ENCODE assay signal across 20 mouse cellular contexts in genomic region chr1:52154890-52155289, GRCm38 (mm10). TPM values are rescaled to one million over a fixed set of nuclear protein-coding genes. Genes with fewer than 3 reads are reported as not detected.
DNase-seq lines count a peak whose midpoint lies in the region; ATAC-seq and TF ChIP-seq lines count a peak whose summit lies in the region.
"Had no signal": no experiment of that assay in that cellular context is flagged by ENCODE, and none has a peak within 500 bp of the region (broad histone marks: within the 10 kb centered on the region; RNA-seq: fewer than 3 reads in every experiment).

No protein-coding gene starts in this region.

- H3K9me3 ChIP-seq in kidney, embryonic 15.5 days (replicated peaks) = no peaks in the 10 kb centered on the region
- H3K9me3 ChIP-seq: limb, embryonic 10.5 days; liver, embryonic 13.5 days; lung, embryonic 15.5 days; megakaryocyte, embryonic 14.5 days; midbrain, embryonic 15.5 days had no signal

- WGBS in kidney, embryonic 15.5 days = 51% methylated on average over 8 of the region's 8 CpGs

- intact Hi-C loops in gastrocnemius, postnatal 14 days (cut with DNase I; ENCODE audit: low total_unique reads) = no loop called here

- ATAC-seq in Patski = no peak
- ATAC-seq in kidney, embryonic 15.5 days (replicated peaks; ENCODE audit: low FRiP score) = peak; percentile 83
- ATAC-seq: forebrain, embryonic 16.5 days; hindbrain, postnatal 0 days; midbrain, embryonic 15.5 days had no signal

- in situ Hi-C loops in Patski (cut with MboI; ENCODE audit: low pct_unique_long_range_greater_than_20kb) = loop anchor here (25.0 kb wide), 1 partner anchor 332 kb away; no protein-coding TSS in a partner anchor

- H3K4me2 ChIP-seq in kidney, embryonic 15.5 days = no peak overlapping the region
- H3K4me2 ChIP-seq: liver, embryonic 13.5 days; lung, embryonic 15.5 days; midbrain, embryonic 15.5 days had no signal

- H3K36me3 ChIP-seq in kidney, embryonic 15.5 days = peaks cover 14% of the 10 kb centered on the region; the same call in 1 of the 2 replicates
- H3K36me3 ChIP-seq: midbrain, embryonic 15.5 days had no signal

- H3K9ac ChIP-seq in kidney, embryonic 15.5 days = no peak overlapping the region
- H3K9ac ChIP-seq: liver, embryonic 13.5 days; lung, embryonic 15.5 days; midbrain, embryonic 15.5 days had no signal

- peak overlapping the region; percentile 41 for H3K27ac ChIP-seq in kidney, embryonic 15.5 days
- H3K27ac ChIP-seq: hindbrain, postnatal 0 days; limb, embryonic 10.5 days; liver, embryonic 13.5 days; lung, embryonic 15.5 days; midbrain, embryonic 15.5 days had no signal

- peak; percentile 34 for DNase-seq in gastrocnemius, adult 18-20 months (ENCODE audit: low spot score)
- DNase-seq in gastrocnemius, postnatal 14 days = no peak
- DNase-seq in Patski (ENCODE audit: low read depth, low spot score) = peak; percentile 12
- DNase-seq in fat pad, adult 2 months (ENCODE audit: extremely low read depth, low read depth, low spot score) = peak; percentile 13
- DNase-seq in layer of hippocampus, postnatal 25 days (ENCODE audit: extremely low spot score in 1 of 2, low spot score in 1 of 2) = no peak
- DNase-seq in spleen, postnatal 14 days (ENCODE audit: low spot score in 2 of 2) = no peak
- DNase-seq in spleen, postnatal 10 days (ENCODE audit: low spot score in 2 of 2) = no peak
- DNase-seq: cerebellum, adult 11 months; cerebellum, postnatal 25 days; heart, postnatal 4 days; layer of hippocampus, postnatal 36 days; liver, embryonic 13.5 days; thymus, postnatal 14 days had no signal

- POLR2A ChIA-PET in Patski (lab: Charles Lee) = interaction anchor here (1.4 kb wide), 1 partner anchor 78 kb away, joined by 4 read pairs; the partner anchor contains the start of gene Gls

- H3K4me3 ChIP-seq in kidney, embryonic 15.5 days (replicated peaks) = no peak overlapping the region
- H3K4me3 ChIP-seq: limb, embryonic 10.5 days; liver, embryonic 13.5 days; lung, embryonic 15.5 days; megakaryocyte, embryonic 14.5 days; midbrain, embryonic 15.5 days had no signal

- H3K27me3 ChIP-seq in Patski = no peaks in the 10 kb centered on the region
- H3K27me3 ChIP-seq in kidney, embryonic 15.5 days = no peaks in the 10 kb centered on the region
- H3K27me3 ChIP-seq: liver, embryonic 13.5 days; lung, embryonic 15.5 days; megakaryocyte, embryonic 14.5 days; midbrain, embryonic 15.5 days had no signal

- TF ChIP-seq CTCF in Patski (IDR thresholded peaks at IDR 0.05) = no peak

- CTCF ChIA-PET in Patski (lab: Charles Lee) = no interaction called here

- peaks cover 40% of the 10 kb centered on the region for H3K4me1 ChIP-seq in kidney, embryonic 15.5 days

RNA-seq across cellular contexts. Expression of gene Stat1, which starts 35.6 kb away (rescaled TPM):
- total RNA-seq in gastrocnemius, adult 18-20 months (2021) = 10 to 100 TPM; 11.7 to 11.8 TPM
- total RNA-seq in gastrocnemius, postnatal 14 days (2021) = 10 to 100 TPM; 11.5 to 11.9 TPM
- polyA plus RNA-seq in Patski (2021) = 27.0 TPM
- 18.8 and 20.4 TPM in 2 replicates for polyA plus RNA-seq in kidney, embryonic 15.5 days (2015; fragmentation: Nextera tagmentation; extraction: Ambion mirVana)
- 10 to 100 TPM; 17.4 to 19.9 TPM for total RNA-seq in layer of hippocampus, postnatal 25 days (2021)

Comparison
In these comparisons a context has a peak if more than half of its experiments do, and no peak if none do; other contexts are left out.
1. DNase-seq: peak in gastrocnemius, adult 18-20 months (single experiment), Patski (single experiment) and fat pad, adult 2 months (single experiment); none in gastrocnemius, postnatal 14 days (single experiment), layer of hippocampus, postnatal 25 days (0 of 2), spleen, postnatal 14 days (0 of 2) and spleen, postnatal 10 days (0 of 2).